Mouse (Mus musculus) left cerebral cortex, adult 2 months (tissue): Measurements from ENCODE around the gene Utp11. TPM values are rescaled to one million over a fixed set of nuclear protein-coding genes. Genes with fewer than 3 reads are reported as not detected.

Experiments
- DNase-seq, 2 experiments: peaks; one replicate each; pipeline ENCODE4 v3.0.0; 2021 to 2022; ENCODE audit warnings: low spot score in 2 of 2, mixed read lengths in 1 of 2; ENCODE audit errors: extremely low spot score in 1 of 2
- H3K27ac ChIP-seq: fragments of 200-600 bp; 2 replicates; pipeline ENCODE4 v1.8.1; 2022
- H3K4me3 ChIP-seq: fragments of 200-600 bp; 2 replicates; pipeline ENCODE4 v1.8.1; 2022
- CTCF ChIP-seq: fragments of 200-600 bp; IDR thresholded peaks from 2 replicates; pipeline ENCODE4 v1.8.1; 2022; ENCODE audit warnings: antibody characterized with exemption, mild to moderate bottlenecking, moderate library complexity
- intact Hi-C: fragments of 180-260 bp; cut with DNase I; formaldehyde crosslinking; loops from one replicate; pipeline ENCODE4 v1.15.1; 2025
- microRNA-seq, 2 experiments: library from miRNA; unstranded; fragments of <30 nt; microRNA quantifications; one replicate each; pipeline ENCODE4 v1.2.0; 2021
- total RNA-seq, 2 experiments: library from RNA; stranded (reverse); gene quantifications; 2 replicates each; pipeline ENCODE4 v1.2.3; 2021

Gene Utp11
- total RNA-seq, 2 experiments from 2014 or later = 13.3 to 15.7 TPM

DNA sequence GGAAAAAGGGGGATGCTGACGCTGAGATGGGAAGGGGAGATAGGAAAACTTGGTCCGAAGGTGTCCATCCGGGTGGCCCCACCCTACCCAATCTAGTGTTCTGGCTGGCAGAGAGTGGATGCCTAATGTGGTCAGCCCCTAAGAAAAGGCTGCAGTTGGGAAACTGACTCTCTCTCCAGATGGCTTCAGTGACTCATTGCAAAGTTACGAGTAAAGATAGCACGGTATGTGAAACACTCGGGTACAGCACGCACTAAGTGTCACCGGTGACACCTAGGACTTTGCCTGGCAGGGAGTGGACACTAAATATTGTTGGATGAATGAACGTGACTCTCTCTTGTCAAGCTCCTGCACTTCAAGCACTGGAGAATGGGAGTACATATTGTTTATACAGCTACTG lies 49.5 kb downstream of the Utp11 start:
- no peak overlapping the region for H3K27ac ChIP-seq
- no peak for DNase-seq
- TF ChIP-seq CTCF = no peak
- intact Hi-C loops = no loop called here
- H3K4me3 ChIP-seq = no peak overlapping the region

GRCm38 (mm10) chr4:124639715-124640114 lies 53.7 kb downstream of the Utp11 start:
- TF ChIP-seq CTCF = no peak
- intact Hi-C loops = no loop called here
- DNase-seq = no peak
- Histone ChIP-seq H3K4me3 (no peak overlapping the region), H3K27ac (no peak overlapping the region)

DNA sequence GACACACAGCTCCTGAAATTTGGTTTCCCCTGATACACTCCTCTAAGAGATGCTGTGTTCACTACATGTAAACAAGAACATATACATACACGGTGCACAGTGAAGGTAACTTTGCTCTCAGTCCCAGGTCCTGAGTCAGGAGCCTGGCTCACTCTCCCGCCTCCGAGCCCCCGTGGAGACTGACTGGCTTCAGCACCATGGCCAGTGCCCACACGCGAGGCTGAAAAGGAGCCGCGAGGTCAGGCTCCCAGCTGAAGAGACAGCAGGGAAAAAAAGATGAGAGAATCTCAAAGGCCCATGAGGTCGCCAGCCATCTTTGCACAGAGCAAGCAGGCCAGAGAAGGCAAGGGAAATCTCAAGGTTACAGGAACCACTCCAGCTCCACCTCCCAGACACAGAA lies 60.1 kb downstream of the Utp11 start:
- TF ChIP-seq CTCF = no peak
- H3K27ac ChIP-seq = no peak overlapping the region
- DNase-seq = no peak
- intact Hi-C loops = no loop called here
- H3K4me3 ChIP-seq = no peak overlapping the region

- H3K4me3 ChIP-seq = no peak overlapping the region
- no peak for DNase-seq
- TF ChIP-seq CTCF = no peak
- no peak overlapping the region for H3K27ac ChIP-seq
- intact Hi-C loops = no loop called here
Measured at GRCm38 (mm10) chr4:124632856-124633255, 60.5 kb downstream of the Utp11 start.

- Histone ChIP-seq H3K27ac (no peak overlapping the region), H3K4me3 (no peak overlapping the region)
- intact Hi-C loops = no loop called here
- no peak for DNase-seq
- TF ChIP-seq CTCF = no peak
Measured at GRCm38 (mm10) chr4:124631456-124631855, 61.9 kb downstream of the Utp11 start.

Small RNA genes within 50 kb of the gene (microRNA-seq; reads per million reads assigned to microRNA genes)
- gene Gm24721 = 0 reads per million in 2 experiments
- 0 reads per million in 2 experiments for gene Mir697

Other genes with a start within 250 kb of the Utp11 start
- gene 3100002H09Rik, start 82.8 kb downstream of the Utp11 start, total RNA-seq = under 1 TPM in 1 of 2 experiments, not detected in 1; 0.70 TPM
- gene Pou3f1, start 36.8 kb downstream of the Utp11 start, total RNA-seq = 10 to 100 TPM; 16.9 to 18.8 TPM
- gene Fhl3, start 7.1 kb upstream of the Utp11 start, total RNA-seq = 1 to 10 TPM; 1.4 to 2.2 TPM
- gene Sf3a3, start 21.2 kb upstream of the Utp11 start, total RNA-seq = 10 to 100 TPM; 33.0 to 35.6 TPM
- gene Inpp5b, start 48.2 kb upstream of the Utp11 start, total RNA-seq = 10 to 100 TPM; 46.5 to 48.7 TPM
- gene Mtf1, start 108.5 kb upstream of the Utp11 start, total RNA-seq = 10 to 100 TPM; 26.1 to 28.4 TPM
- 10 to 100 TPM; 29.8 to 33.8 TPM for gene Yrdc, start 157.1 kb upstream of the Utp11 start, total RNA-seq
- 10 to 100 TPM; 66.6 to 74.8 TPM for gene 1110065P20Rik, start 157.6 kb upstream of the Utp11 start, total RNA-seq
- gene Maneal, start 168.6 kb upstream of the Utp11 start, total RNA-seq = 10 to 100 TPM; 53.7 to 55.3 TPM
- 10 to 100 TPM; 60.5 to 69.6 TPM for gene Epha10, start 187.3 kb upstream of the Utp11 start, total RNA-seq
- 10 to 100 TPM; 18.9 to 20.3 TPM for gene 9930104L06Rik, start 243.4 kb upstream of the Utp11 start, total RNA-seq
- gene Cdca8, start 245.7 kb upstream of the Utp11 start, total RNA-seq = 1 to 10 TPM; 1.2 to 1.9 TPM